Mouse (Mus musculus) ES-Bruce4 (cell line): ENCODE data around the gene Clip4. TPM values are rescaled to one million over a fixed set of nuclear protein-coding genes. Genes with fewer than 3 reads are reported as not detected.

ENCODE experiments used
- H3K27ac ChIP-seq: 2 replicates; pipeline ENCODE4 v1.5.1; 2012; ENCODE audit warnings: low read length, inconsistent platforms; ENCODE audit not compliant: insufficient read depth
- H3K27me3 ChIP-seq: 2 replicates; pipeline ENCODE4 v1.6.1; 2012; ENCODE audit warnings: mild to moderate bottlenecking, low read length, inconsistent platforms; ENCODE audit not compliant: control insufficient read depth, poor library complexity, insufficient read depth, severe bottlenecking
- H3K36me3 ChIP-seq: 2 replicates; pipeline ENCODE4 v1.6.1; 2012; ENCODE audit warnings: inconsistent platforms, mild to moderate bottlenecking, low read length, moderate library complexity; ENCODE audit not compliant: control insufficient read depth, poor library complexity, insufficient read depth, severe bottlenecking
- H3K4me1 ChIP-seq: one replicate; pipeline ENCODE4 v1.8.1; 2011; ENCODE audit warnings: low read length; ENCODE audit not compliant: control insufficient read depth, insufficient read depth
- H3K4me3 ChIP-seq: 2 replicates; pipeline ENCODE4 v1.5.1; 2011; ENCODE audit warnings: low read depth, mild to moderate bottlenecking, low read length
- H3K9ac ChIP-seq: 2 replicates; pipeline ENCODE4 v1.6.1; 2012; ENCODE audit warnings: low read depth, mild to moderate bottlenecking, inconsistent platforms; ENCODE audit not compliant: poor library complexity, severe bottlenecking
- H3K9me3 ChIP-seq: replicated peaks from 2 replicates; pipeline ENCODE4 v1.6.1; 2012; ENCODE audit warnings: mild to moderate bottlenecking, low read length, inconsistent platforms; ENCODE audit not compliant: control insufficient read depth, poor library complexity, insufficient read depth, severe bottlenecking
- CTCF ChIP-seq: IDR thresholded peaks from one replicate; pipeline ENCODE4 v1.8.1; 2011; ENCODE audit warnings: low read depth, low read length
- EP300 ChIP-seq: IDR thresholded peaks from 2 replicates; pipeline ENCODE4 v1.6.1; 2011; ENCODE audit warnings: low read depth, low read length; ENCODE audit not compliant: insufficient read depth
- POLR2A ChIP-seq: IDR thresholded peaks from one replicate; pipeline ENCODE4 v1.8.1; 2011; ENCODE audit warnings: low read length; ENCODE audit not compliant: insufficient read depth
- polyA plus RNA-seq: library from polyadenylated mRNA; stranded (reverse); fragments of >200 nt; gene quantifications from 2 replicates; pipeline ENCODE4 v1.2.4, GENCODE M21; 2011; ENCODE audit warnings: low read depth; ENCODE audit not compliant: missing spikeins, insufficient read depth, insufficient read length

Clip4 gene
- polyA plus RNA-seq, 1 experiment: 13.3 TPM

DNA sequence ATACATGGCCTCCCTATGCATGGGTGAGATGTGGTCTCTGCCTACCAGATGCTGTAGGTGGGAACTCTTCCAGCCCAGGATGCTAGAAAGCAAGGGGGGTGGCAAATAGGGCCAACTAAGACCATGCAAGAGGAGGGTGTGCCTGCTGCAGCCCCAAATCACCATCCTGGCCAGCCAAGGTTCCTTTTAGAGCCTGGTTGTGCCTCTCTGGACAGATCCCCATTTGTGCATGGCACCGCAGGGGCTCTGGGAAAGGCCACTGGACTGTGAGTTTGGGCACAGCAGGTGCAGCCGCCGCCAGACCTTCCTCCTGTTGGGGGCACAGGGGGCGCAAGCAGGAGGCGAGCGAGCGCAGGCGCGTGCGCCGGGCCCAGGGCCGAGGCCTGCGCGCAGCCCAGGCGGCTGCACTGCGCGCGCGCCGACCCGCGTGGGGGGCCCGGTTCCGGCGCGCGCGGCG, 14.0 kb downstream of the Clip4 start:
- Histone ChIP-seq H3K27ac (no peak overlapping the region), H3K9me3 (peaks cover 5% of the 10 kb centered on the region; the same call in 1 of the 2 replicates), H3K27me3 (no peaks in the 10 kb centered on the region), H3K36me3 (no peaks in the 10 kb centered on the region), H3K9ac (peak overlapping the region; percentile 76), H3K4me1 (no peaks in the 10 kb centered on the region), H3K4me3 (peak overlapping the region; percentile 80)
- no peak for TF ChIP-seq CTCF
- no peak for TF ChIP-seq POLR2A
- TF ChIP-seq EP300: no peak

DNA sequence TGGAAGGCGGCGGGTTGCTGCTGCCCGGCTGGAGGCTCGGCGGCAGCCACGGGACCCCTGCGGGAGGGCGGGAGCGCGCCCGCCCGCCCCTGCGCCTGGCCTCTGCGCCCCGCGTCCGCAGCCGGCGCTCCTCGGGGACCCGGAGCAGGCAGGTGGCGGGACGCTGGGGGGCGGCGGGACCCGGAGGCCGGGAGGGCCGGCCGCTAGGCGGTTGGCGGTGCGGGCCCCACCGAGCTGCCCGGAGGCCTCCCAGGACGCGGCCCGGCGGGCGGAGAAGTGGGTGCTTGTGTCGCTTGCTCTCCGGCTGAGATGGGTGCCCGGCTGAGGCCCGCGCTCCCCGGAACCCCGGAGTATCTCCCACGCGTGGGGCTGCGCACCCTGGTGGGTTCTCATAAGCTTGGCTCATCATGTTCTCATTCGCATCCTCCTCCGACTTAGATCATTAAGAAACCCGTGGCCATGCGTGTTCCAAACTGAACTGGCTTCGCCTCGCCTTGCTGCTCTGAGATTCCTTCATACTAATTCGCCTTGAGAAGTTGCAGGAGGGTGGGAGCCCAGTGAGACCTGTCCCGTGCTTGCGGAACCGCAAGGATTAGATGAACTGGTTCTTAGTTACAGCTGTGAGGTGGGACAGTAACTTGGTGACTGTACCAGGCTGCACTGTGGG, 14.6 kb downstream of the Clip4 start:
- H3K9me3 ChIP-seq: peaks cover 5% of the 10 kb centered on the region; the same call in 1 of the 2 replicates
- H3K4me1 ChIP-seq: no peaks in the 10 kb centered on the region
- H3K27me3 ChIP-seq: no peaks in the 10 kb centered on the region
- peak overlapping the region; percentile 80 for H3K4me3 ChIP-seq
- no peaks in the 10 kb centered on the region for H3K36me3 ChIP-seq
- TF ChIP-seq EP300: no peak
- no peak for TF ChIP-seq POLR2A
- TF ChIP-seq CTCF: no peak
- H3K9ac ChIP-seq: peak overlapping the region; percentile 76
- H3K27ac ChIP-seq: no peak overlapping the region

DNA sequence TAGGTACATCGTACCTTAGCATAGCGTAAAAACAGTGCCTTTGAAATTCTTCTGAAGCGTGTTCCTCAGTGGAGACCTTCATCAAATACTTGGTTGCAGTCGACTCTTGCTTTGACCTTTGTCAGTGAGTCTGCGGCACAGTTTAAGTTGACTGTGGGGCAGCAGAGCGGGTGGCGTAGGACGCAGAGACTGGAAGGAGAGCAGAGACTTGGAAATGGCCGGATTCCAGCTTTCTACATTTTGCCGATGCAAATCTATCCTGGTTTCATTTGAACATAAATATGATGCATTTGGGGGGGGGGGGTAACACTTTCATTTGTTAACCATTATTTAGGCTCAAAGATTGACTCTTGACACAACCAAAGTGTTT, 15.1 kb downstream of the Clip4 start:
- H3K27ac ChIP-seq: no peak overlapping the region

DNA sequence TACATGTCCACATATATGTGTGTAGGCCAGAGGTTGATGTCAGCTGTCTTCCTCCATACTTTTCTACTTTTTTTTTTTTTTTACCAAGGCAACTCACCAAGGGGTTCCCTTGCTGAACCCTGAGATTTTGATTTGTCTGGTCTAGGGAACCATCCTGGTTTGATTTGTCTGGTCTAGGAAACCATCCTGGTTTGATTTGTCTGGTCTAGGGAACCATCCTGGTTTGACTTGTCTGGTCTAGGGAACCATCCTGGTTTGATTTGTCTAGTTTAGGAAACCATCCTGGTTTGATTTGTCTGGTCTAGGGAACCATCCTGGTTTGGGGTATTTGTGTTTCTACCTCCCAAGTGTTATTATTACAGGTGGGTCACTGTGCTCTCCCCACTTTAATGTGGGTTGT, 18.2 kb downstream of the Clip4 start:
- Histone ChIP-seq H3K27me3 (no peaks in the 10 kb centered on the region), H3K9ac (no peak overlapping the region), H3K4me3 (no peak overlapping the region), H3K36me3 (no peaks in the 10 kb centered on the region), H3K27ac (no peak overlapping the region), H3K4me1 (no peaks in the 10 kb centered on the region), H3K9me3 (no peaks in the 10 kb centered on the region)
- TF ChIP-seq CTCF (no peak), POLR2A (no peak), EP300 (no peak)

More for the DNA sequence above, 15.1 kb downstream of the Clip4 start:
- H3K27me3 ChIP-seq: no peaks in the 10 kb centered on the region
- peak overlapping the region; percentile 76; the same call in 1 of the 2 replicates for H3K9ac ChIP-seq
- peak overlapping the region; percentile 80 for H3K4me3 ChIP-seq
- H3K36me3 ChIP-seq: no peaks in the 10 kb centered on the region
- TF ChIP-seq EP300 (no peak), CTCF (no peak), POLR2A (no peak)
- peaks cover 3% of the 10 kb centered on the region; the same call in 1 of the 2 replicates for H3K9me3 ChIP-seq
- H3K4me1 ChIP-seq: no peaks in the 10 kb centered on the region

GRCm38 (mm10) chr17:71791109-71791508, 22.8 kb downstream of the Clip4 start:
- TF ChIP-seq POLR2A (no peak), EP300 (no peak), CTCF (no peak)

GRCm38 (mm10) chr17:71791622-71792021, 23.3 kb downstream of the Clip4 start:
- Histone ChIP-seq H3K9me3 (no peaks in the 10 kb centered on the region), H3K36me3 (no peaks in the 10 kb centered on the region), H3K9ac (no peak overlapping the region), H3K4me1 (no peaks in the 10 kb centered on the region), H3K4me3 (no peak overlapping the region), H3K27ac (no peak overlapping the region), H3K27me3 (no peaks in the 10 kb centered on the region)
- TF ChIP-seq CTCF (no peak), POLR2A (no peak), EP300 (no peak)

More at GRCm38 (mm10) chr17:71791109-71791508, 22.8 kb downstream of the Clip4 start:
- Histone ChIP-seq H3K27ac (no peak overlapping the region), H3K4me3 (no peak overlapping the region), H3K9me3 (no peaks in the 10 kb centered on the region), H3K36me3 (no peaks in the 10 kb centered on the region), H3K9ac (no peak overlapping the region), H3K27me3 (no peaks in the 10 kb centered on the region), H3K4me1 (no peaks in the 10 kb centered on the region)
